Mouse (Mus musculus): ENCODE measurements around the gene Nup214. TPM values are rescaled to one million over a fixed set of nuclear protein-coding genes. Genes with fewer than 3 reads are reported as not detected.

Gene Nup214
- polyA plus RNA-seq, 2 experiments, result 41.3 to 65.2 TPM

DNA sequence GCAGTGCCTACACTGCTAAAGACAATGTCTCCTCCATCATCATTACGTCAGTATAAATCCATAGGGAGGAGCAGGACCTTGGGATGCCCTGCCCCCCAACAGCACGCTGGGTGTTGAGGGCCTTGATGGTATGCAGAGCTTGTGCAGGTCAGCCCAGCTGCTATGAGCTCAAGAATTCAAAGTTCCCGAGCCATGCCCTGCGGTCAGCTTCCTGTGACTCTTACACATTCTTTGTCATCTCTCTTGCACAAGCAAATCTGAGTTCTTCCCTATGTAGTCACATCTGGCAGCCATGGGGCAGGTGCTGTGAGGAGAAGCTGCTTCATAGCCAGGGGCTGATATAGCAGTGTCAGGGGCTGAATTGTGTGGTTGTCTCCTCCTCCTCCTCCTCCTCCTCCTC, 39.2 kb upstream of the Nup214 start:
- no peaks in the 10 kb centered on the region for H3K27me3 ChIP-seq (ENCODE audit: control insufficient read depth, insufficient read depth, low read length)
- 24% methylated on average over 4 of the region's 4 CpGs for WGBS
- no peak for ATAC-seq (ENCODE audit: low FRiP score, low read depth)

DNA sequence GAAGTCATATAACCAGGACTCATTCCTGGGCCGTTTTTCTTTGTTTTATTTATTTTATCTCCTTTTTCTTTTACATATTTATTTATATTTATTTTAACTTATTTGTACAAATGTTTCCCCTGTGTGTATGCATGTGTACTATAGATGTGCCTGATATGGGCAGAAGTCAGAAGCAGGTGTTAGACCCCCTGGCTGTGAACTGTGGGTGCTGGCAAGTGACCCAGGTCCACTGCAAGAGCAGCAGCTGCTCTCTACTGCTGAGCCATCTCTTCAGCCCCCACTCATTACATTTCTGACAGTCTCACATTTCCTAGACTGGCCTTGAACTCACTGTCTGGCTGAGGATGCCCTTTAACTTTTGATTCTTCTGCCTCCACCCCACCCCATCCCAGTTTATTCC, 35.9 kb upstream of the Nup214 start:
- TF ChIP-seq POLR2A (IDR thresholded peaks at IDR 0.05; ENCODE audit: borderline replicate concordance, extremely low read depth, insufficient read depth, insufficient read length), result no peak
- Histone ChIP-seq H3K4me3 (replicated peaks; ENCODE audit: low read length) (no peak overlapping the region), H3K4me2 (replicated peaks; ENCODE audit: low read depth, low read length, severe bottlenecking) (no peak overlapping the region), H3K9ac (ENCODE audit: low read depth, low read length, severe bottlenecking) (no peak overlapping the region), H3K27ac (replicated peaks; ENCODE audit: low read depth, low read length) (no peak overlapping the region), H3K9me3 (ENCODE audit: control insufficient read depth, low read length) (no peaks in the 10 kb centered on the region), H3K4me1 (ENCODE audit: control insufficient read depth, insufficient read depth, low read length) (no peaks in the 10 kb centered on the region), H3K36me3 (ENCODE audit: control insufficient read depth, insufficient read depth, low read length) (no peaks in the 10 kb centered on the region), H3K27me3 (ENCODE audit: control insufficient read depth, insufficient read depth, low read length) (no peaks in the 10 kb centered on the region)
- WGBS, result 91% methylated on average over 1 of the region's 1 CpGs
- no peak for DNase-seq (ENCODE audit: low spot score)
- no peak for ATAC-seq (ENCODE audit: low FRiP score, low read depth)

More for the DNA sequence above, 39.2 kb upstream of the Nup214 start:
- no peaks in the 10 kb centered on the region for H3K36me3 ChIP-seq (ENCODE audit: control insufficient read depth, insufficient read depth, low read length)
- TF ChIP-seq POLR2A (IDR thresholded peaks at IDR 0.05; ENCODE audit: borderline replicate concordance, extremely low read depth, insufficient read depth, insufficient read length), result no peak
- H3K27ac ChIP-seq (replicated peaks; ENCODE audit: low read depth, low read length), result no peak overlapping the region
- DNase-seq (ENCODE audit: low spot score), result no peak
- H3K4me3 ChIP-seq (replicated peaks; ENCODE audit: low read length), result no peak overlapping the region
- no peak overlapping the region for H3K4me2 ChIP-seq (replicated peaks; ENCODE audit: low read depth, low read length, severe bottlenecking)
- H3K9ac ChIP-seq (ENCODE audit: low read depth, low read length, severe bottlenecking), result no peak overlapping the region
- no peaks in the 10 kb centered on the region for H3K9me3 ChIP-seq (ENCODE audit: control insufficient read depth, low read length)
- H3K4me1 ChIP-seq (ENCODE audit: control insufficient read depth, insufficient read depth, low read length), result no peaks in the 10 kb centered on the region

DNA sequence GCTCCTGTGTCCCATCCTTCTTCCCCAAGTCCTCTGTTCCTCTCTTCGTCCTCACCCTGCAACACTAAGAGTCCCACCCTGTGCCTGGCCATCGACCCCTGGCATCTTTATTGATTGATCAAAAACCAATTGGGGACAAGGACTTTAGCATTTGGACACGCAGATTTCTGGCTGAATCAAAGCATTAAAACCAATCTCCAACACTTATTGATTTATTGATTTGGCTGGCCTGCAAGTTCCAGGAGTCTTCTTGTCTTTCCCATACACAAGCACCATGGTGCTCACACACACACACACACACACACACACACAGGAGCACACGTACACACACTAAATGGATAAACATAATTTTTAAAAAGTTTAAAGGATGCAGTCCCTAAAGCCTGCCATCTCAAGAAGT, 31.2 kb upstream of the Nup214 start:
- ATAC-seq (ENCODE audit: low FRiP score, low read depth), result no peak

DNA sequence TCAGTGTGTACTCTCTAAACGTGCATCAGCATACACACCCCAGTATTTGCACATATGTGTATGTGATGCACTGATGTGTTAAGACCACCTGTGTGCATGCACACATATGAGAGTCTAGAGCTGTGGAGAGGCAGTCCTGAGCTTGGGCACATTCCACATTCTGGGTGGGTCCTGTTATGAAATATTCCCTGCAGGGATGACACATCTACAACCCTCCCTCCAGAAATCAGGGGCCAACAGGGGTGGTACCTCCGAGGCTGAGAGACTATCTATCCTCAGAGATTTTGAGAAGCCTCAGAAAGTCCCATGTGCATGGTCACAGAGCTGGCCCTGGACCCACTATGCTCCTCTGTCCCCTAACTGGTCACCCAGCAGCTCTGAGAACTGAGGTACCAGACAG, 28.7 kb upstream of the Nup214 start:
- no peak overlapping the region for H3K9ac ChIP-seq (ENCODE audit: low read depth, low read length, severe bottlenecking)
- no peak overlapping the region for H3K4me3 ChIP-seq (replicated peaks; ENCODE audit: low read length)
- H3K4me2 ChIP-seq (replicated peaks; ENCODE audit: low read depth, low read length, severe bottlenecking), result no peak overlapping the region
- no peaks in the 10 kb centered on the region for H3K27me3 ChIP-seq (ENCODE audit: control insufficient read depth, insufficient read depth, low read length)
- no peak for TF ChIP-seq POLR2A (IDR thresholded peaks at IDR 0.05; ENCODE audit: borderline replicate concordance, extremely low read depth, insufficient read depth, insufficient read length)
- ATAC-seq (ENCODE audit: low FRiP score, low read depth), result no peak
- H3K36me3 ChIP-seq (ENCODE audit: control insufficient read depth, insufficient read depth, low read length), result no peaks in the 10 kb centered on the region
- no peaks in the 10 kb centered on the region for H3K9me3 ChIP-seq (ENCODE audit: control insufficient read depth, low read length)
- WGBS, result 66% methylated on average over 2 of the region's 2 CpGs
- H3K27ac ChIP-seq (replicated peaks; ENCODE audit: low read depth, low read length), result no peak overlapping the region
- peaks cover 2% of the 10 kb centered on the region for H3K4me1 ChIP-seq (ENCODE audit: control insufficient read depth, insufficient read depth, low read length)
- DNase-seq (ENCODE audit: low spot score), result no peak

More for the DNA sequence above, 31.2 kb upstream of the Nup214 start:
- H3K27ac ChIP-seq (replicated peaks; ENCODE audit: low read depth, low read length), result no peak overlapping the region
- H3K4me2 ChIP-seq (replicated peaks; ENCODE audit: low read depth, low read length, severe bottlenecking), result no peak overlapping the region
- H3K4me1 ChIP-seq (ENCODE audit: control insufficient read depth, insufficient read depth, low read length), result no peaks in the 10 kb centered on the region
- H3K27me3 ChIP-seq (ENCODE audit: control insufficient read depth, insufficient read depth, low read length), result no peaks in the 10 kb centered on the region
- 78% methylated on average over 4 of the region's 4 CpGs for WGBS
- no peak for TF ChIP-seq POLR2A (IDR thresholded peaks at IDR 0.05; ENCODE audit: borderline replicate concordance, extremely low read depth, insufficient read depth, insufficient read length)
- H3K4me3 ChIP-seq (replicated peaks; ENCODE audit: low read length), result no peak overlapping the region
- no peak for DNase-seq (ENCODE audit: low spot score)
- H3K36me3 ChIP-seq (ENCODE audit: control insufficient read depth, insufficient read depth, low read length), result no peaks in the 10 kb centered on the region
- H3K9ac ChIP-seq (ENCODE audit: low read depth, low read length, severe bottlenecking), result no peak overlapping the region
- H3K9me3 ChIP-seq (ENCODE audit: control insufficient read depth, low read length), result no peaks in the 10 kb centered on the region

DNA sequence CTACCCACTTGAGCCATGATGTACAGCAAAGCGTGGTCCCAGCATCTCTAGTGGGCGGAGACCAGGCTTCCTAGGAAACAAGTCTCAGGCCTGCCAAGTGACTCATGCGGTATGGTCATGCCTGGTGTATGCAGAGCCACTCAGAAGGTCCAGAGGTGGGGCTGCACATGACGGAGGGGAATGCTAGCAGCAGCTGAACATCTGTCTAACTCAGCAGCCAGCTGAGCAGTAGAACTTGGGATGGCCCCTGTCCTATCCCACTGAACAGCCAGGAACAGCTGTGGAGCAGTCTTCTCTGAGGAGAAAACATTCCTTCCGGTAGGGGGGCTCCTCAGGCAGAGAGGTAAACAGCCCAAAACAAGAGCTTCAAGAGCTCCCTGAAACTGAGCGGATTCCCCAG, 25.8 kb upstream of the Nup214 start:
- H3K4me1 ChIP-seq (ENCODE audit: control insufficient read depth, insufficient read depth, low read length), result peaks cover 12% of the 10 kb centered on the region
- 77% methylated on average over 6 of the region's 6 CpGs for WGBS
- no peaks in the 10 kb centered on the region for H3K27me3 ChIP-seq (ENCODE audit: control insufficient read depth, insufficient read depth, low read length)
- no peak for TF ChIP-seq POLR2A (IDR thresholded peaks at IDR 0.05; ENCODE audit: borderline replicate concordance, extremely low read depth, insufficient read depth, insufficient read length)
- H3K9me3 ChIP-seq (ENCODE audit: control insufficient read depth, low read length), result no peaks in the 10 kb centered on the region
- no peak overlapping the region for H3K4me3 ChIP-seq (replicated peaks; ENCODE audit: low read length)
- H3K27ac ChIP-seq (replicated peaks; ENCODE audit: low read depth, low read length), result no peak overlapping the region
- H3K4me2 ChIP-seq (replicated peaks; ENCODE audit: low read depth, low read length, severe bottlenecking), result no peak overlapping the region
- H3K36me3 ChIP-seq (ENCODE audit: control insufficient read depth, insufficient read depth, low read length), result 0 out of 2 replicates have a peak, but pooled peaks cover 4% of the 10 kb centered on the region
- no peak for ATAC-seq (ENCODE audit: low FRiP score, low read depth)
- DNase-seq (ENCODE audit: low spot score), result peak; percentile 37
- no peak overlapping the region for H3K9ac ChIP-seq (ENCODE audit: low read depth, low read length, severe bottlenecking)

DNA sequence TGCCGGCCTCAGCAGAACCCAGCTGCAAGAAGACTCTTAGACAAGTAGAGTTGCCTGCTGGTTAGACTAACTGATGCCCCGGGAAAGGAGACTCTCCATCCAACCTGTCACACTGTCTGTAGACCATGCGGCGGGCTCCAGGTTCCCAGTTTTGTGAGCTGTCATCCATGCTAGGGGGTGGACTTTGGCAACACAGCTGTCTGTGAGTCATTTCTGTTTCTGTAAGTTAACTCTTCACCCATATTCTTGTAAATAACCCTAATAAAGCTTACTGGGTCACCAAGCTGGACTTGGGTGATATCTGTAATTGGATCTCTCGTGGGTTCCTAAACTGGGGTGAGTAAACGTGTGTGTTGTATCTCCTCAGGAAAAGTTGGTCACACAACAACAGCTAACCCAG, 25.4 kb upstream of the Nup214 start:
- Histone ChIP-seq H3K4me2 (replicated peaks; ENCODE audit: low read depth, low read length, severe bottlenecking) (no peak overlapping the region), H3K27me3 (ENCODE audit: control insufficient read depth, insufficient read depth, low read length) (no peaks in the 10 kb centered on the region), H3K36me3 (ENCODE audit: control insufficient read depth, insufficient read depth, low read length) (0 out of 2 replicates have a peak, but pooled peaks cover 4% of the 10 kb centered on the region), H3K9ac (ENCODE audit: low read depth, low read length, severe bottlenecking) (no peak overlapping the region), H3K4me1 (ENCODE audit: control insufficient read depth, insufficient read depth, low read length) (peaks cover 12% of the 10 kb centered on the region), H3K27ac (replicated peaks; ENCODE audit: low read depth, low read length) (no peak overlapping the region), H3K9me3 (ENCODE audit: control insufficient read depth, low read length) (no peaks in the 10 kb centered on the region), H3K4me3 (replicated peaks; ENCODE audit: low read length) (no peak overlapping the region)
- ATAC-seq (ENCODE audit: low FRiP score, low read depth), result no peak
- WGBS, result 73% methylated on average over 6 of the region's 6 CpGs
- TF ChIP-seq POLR2A (IDR thresholded peaks at IDR 0.05; ENCODE audit: borderline replicate concordance, extremely low read depth, insufficient read depth, insufficient read length), result no peak
- no peak for DNase-seq (ENCODE audit: low spot score)
